Mouse (Mus musculus) midbrain, embryonic 13.5 days (tissue): ENCODE measurements around the gene Smyd1. TPM values are rescaled to one million over a fixed set of nuclear protein-coding genes. Genes with fewer than 3 reads are reported as not detected.

ENCODE experiments used
- ATAC-seq: fragments of 200-750 bp; cut with Nextera tagmentation; 2 replicates; pipeline ENCODE4 v1.8.0; 2017; ENCODE audit warnings: mild to moderate bottlenecking, moderate TSS enrichment, moderate library complexity
- H3K27ac ChIP-seq: fragments of 300-500 bp; sonication (generic); 2 replicates; pipeline ENCODE4 v1.5.1; 2015; ENCODE audit warnings: inconsistent platforms, mild to moderate bottlenecking, moderate library complexity
- H3K27me3 ChIP-seq: fragments of 300-500 bp; sonication (generic); 2 replicates; pipeline ENCODE4 v1.6.1; 2015; ENCODE audit warnings: mild to moderate bottlenecking, inconsistent platforms
- H3K36me3 ChIP-seq: fragments of 300-500 bp; sonication (generic); 2 replicates; pipeline ENCODE4 v1.6.1; 2015; ENCODE audit warnings: mild to moderate bottlenecking, inconsistent platforms
- H3K4me1 ChIP-seq: fragments of 300-500 bp; sonication (generic); replicated peaks from 2 replicates; pipeline ENCODE4 v1.6.1; 2015; ENCODE audit warnings: inconsistent platforms
- H3K4me2 ChIP-seq: fragments of 300-500 bp; sonication (generic); replicated peaks from 2 replicates; pipeline ENCODE4 v1.6.1; 2015; ENCODE audit warnings: moderate library complexity, mild to moderate bottlenecking, inconsistent platforms
- H3K4me3 ChIP-seq: fragments of 300-500 bp; sonication (generic); replicated peaks from 2 replicates; pipeline ENCODE4 v1.5.1; 2015; ENCODE audit warnings: mild to moderate bottlenecking, inconsistent platforms
- H3K9ac ChIP-seq: fragments of 300-500 bp; sonication (generic); replicated peaks from 2 replicates; pipeline ENCODE4 v1.6.1; 2015; ENCODE audit warnings: mild to moderate bottlenecking, inconsistent platforms
- H3K9me3 ChIP-seq: fragments of 300-500 bp; sonication (generic); 2 replicates; pipeline ENCODE4 v1.6.1; 2016; ENCODE audit warnings: mild to moderate bottlenecking, inconsistent platforms
- whole genome bisulfite sequencing: fragments of 180-500 bp; shearing (Covaris S2); methylation state at CpG from one replicate; pipeline ENCODE4 v1.1.7; 2015; 5-methylcytosine and 5-hydroxymethylcytosine counted together
- polyA plus RNA-seq: library from polyadenylated mRNA; unstranded; fragments of >200 nt; fragmentation: Nextera tagmentation; extraction: Ambion mirVana; gene quantifications from 2 replicates; pipeline ENCODE4 v1.2.1, GENCODE M21; 2015

Gene Smyd1
- polyA plus RNA-seq, 1 experiment from 2014 or later: not detected

DNA sequence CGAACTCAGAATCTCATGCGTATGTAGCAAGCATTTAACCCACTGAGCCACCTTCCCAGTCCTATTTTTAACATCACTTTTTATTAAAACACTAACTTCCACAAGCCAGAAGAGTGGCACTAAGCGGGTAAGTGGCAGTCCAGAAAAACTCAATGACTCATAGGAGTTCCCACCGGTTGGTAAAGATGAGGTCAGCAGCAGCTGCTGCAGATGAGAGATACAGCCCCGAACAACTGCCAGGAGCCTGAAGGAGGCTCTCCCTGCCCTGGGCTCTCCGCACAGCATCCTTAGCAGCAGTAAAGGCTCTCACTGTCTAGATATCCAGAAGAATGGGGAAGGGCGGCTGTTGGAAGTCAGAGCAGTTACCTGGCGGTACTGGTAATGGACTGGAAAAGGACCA lies 71.1 kb downstream of the Smyd1 start:
- 90% methylated on average over 8 of the region's 8 CpGs for WGBS

DNA sequence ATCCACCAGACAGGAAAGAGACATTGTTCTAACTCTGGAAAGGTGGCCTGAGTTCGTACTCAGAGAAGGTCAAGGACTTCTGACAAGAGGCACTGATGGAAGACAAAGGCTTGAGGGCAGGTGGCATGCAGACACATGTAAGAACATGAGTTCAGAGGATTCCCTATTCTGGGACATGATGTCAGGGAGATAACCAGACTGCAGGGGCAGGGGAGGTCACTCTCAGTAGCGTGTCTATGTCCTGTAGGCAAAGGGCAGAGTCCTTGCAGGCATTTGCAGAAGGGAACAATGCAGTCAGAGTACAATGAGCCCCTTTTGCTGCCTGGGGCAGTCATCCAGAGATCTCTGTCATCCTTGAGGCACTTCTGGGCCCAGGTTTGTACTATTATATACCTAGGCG lies 72.4 kb downstream of the Smyd1 start:
- H3K4me3 ChIP-seq: no peak overlapping the region
- H3K27me3 ChIP-seq: no peaks in the 10 kb centered on the region
- ATAC-seq: no peak
- no peak overlapping the region for H3K9ac ChIP-seq
- no peaks in the 10 kb centered on the region for H3K4me1 ChIP-seq
- no peak overlapping the region for H3K27ac ChIP-seq
- no peaks in the 10 kb centered on the region for H3K36me3 ChIP-seq
- H3K9me3 ChIP-seq: no peaks in the 10 kb centered on the region
- no peak overlapping the region for H3K4me2 ChIP-seq
- 68% methylated on average over 3 of the region's 3 CpGs for WGBS

More for the DNA sequence above, 71.1 kb downstream of the Smyd1 start:
- H3K4me2 ChIP-seq: no peak overlapping the region
- no peaks in the 10 kb centered on the region for H3K4me1 ChIP-seq
- no peak overlapping the region for H3K4me3 ChIP-seq
- ATAC-seq: no peak
- H3K27ac ChIP-seq: no peak overlapping the region
- H3K27me3 ChIP-seq: no peaks in the 10 kb centered on the region
- H3K36me3 ChIP-seq: no peaks in the 10 kb centered on the region
- no peaks in the 10 kb centered on the region for H3K9me3 ChIP-seq
- no peak overlapping the region for H3K9ac ChIP-seq

DNA sequence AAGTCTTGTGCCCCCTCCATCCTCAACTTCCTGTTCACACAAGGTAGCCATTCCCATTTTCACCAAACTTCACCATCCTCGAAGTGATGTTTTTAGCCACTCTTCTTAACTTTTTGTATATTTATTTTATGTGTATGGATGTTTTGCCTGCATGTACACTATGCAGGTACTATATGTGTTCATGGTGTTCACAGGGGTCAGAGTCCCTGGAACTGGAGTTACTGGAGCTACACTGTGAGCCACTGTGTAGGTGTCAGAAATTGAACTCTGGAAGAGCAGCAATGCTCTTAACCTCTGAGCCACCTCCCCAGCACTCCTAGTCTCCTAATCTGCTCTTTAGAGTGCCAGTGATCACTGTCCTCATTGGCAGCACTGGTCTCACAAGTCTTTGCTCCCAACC lies 73.6 kb downstream of the Smyd1 start:
- Histone ChIP-seq H3K4me1 (no peaks in the 10 kb centered on the region), H3K4me3 (no peak overlapping the region), H3K9me3 (no peaks in the 10 kb centered on the region), H3K9ac (no peak overlapping the region), H3K27me3 (no peaks in the 10 kb centered on the region), H3K36me3 (no peaks in the 10 kb centered on the region), H3K27ac (no peak overlapping the region), H3K4me2 (no peak overlapping the region)
- no peak for ATAC-seq
- 93% methylated on average over 1 of the region's 1 CpGs for WGBS

DNA sequence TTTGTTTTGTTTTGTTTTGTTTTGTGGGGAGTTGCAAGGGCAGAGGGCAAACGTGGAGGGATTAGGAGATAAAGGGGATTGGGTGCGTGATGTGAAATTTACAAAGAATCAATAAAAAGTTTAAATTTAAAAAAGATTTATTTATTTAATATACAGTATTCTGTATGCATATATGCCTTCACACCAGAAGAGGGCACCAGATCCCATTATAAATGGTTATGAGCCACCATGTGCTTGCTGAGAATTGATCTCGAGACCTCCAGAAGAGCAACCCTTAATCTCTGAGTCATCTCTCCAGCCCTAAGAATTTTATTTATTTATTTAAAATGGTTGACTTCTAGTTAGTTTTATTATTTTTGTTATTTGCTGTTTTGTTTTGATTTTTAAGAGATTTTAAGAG lies 78.8 kb downstream of the Smyd1 start:
- Histone ChIP-seq H3K27ac (no peak overlapping the region), H3K27me3 (no peaks in the 10 kb centered on the region), H3K9ac (no peak overlapping the region), H3K9me3 (no peaks in the 10 kb centered on the region), H3K4me2 (no peak overlapping the region), H3K4me3 (no peak overlapping the region), H3K4me1 (no peaks in the 10 kb centered on the region), H3K36me3 (no peaks in the 10 kb centered on the region)
- no peak for ATAC-seq
- 91% methylated on average over 3 of the region's 3 CpGs for WGBS

GRCm38 (mm10) chr6:71242811-71243210 lies 79.2 kb downstream of the Smyd1 start:
- WGBS: 83% methylated on average over 1 of the region's 1 CpGs
- H3K4me2 ChIP-seq: no peak overlapping the region
- no peak overlapping the region for H3K27ac ChIP-seq
- no peaks in the 10 kb centered on the region for H3K4me1 ChIP-seq
- ATAC-seq: no peak
- no peaks in the 10 kb centered on the region for H3K27me3 ChIP-seq
- no peaks in the 10 kb centered on the region for H3K9me3 ChIP-seq
- H3K36me3 ChIP-seq: no peaks in the 10 kb centered on the region
- no peak overlapping the region for H3K9ac ChIP-seq
- no peak overlapping the region for H3K4me3 ChIP-seq

GRCm38 (mm10) chr6:71240831-71241230 lies 81.2 kb downstream of the Smyd1 start:
- no peaks in the 10 kb centered on the region for H3K4me1 ChIP-seq
- 91% methylated on average over 7 of the region's 7 CpGs for WGBS
- H3K9ac ChIP-seq: no peak overlapping the region
- no peak overlapping the region for H3K27ac ChIP-seq
- H3K4me3 ChIP-seq: no peak overlapping the region
- H3K9me3 ChIP-seq: no peaks in the 10 kb centered on the region
- no peaks in the 10 kb centered on the region for H3K27me3 ChIP-seq
- no peak overlapping the region for H3K4me2 ChIP-seq
- ATAC-seq: no peak
- no peaks in the 10 kb centered on the region for H3K36me3 ChIP-seq

- no peaks in the 10 kb centered on the region for H3K27me3 ChIP-seq
- H3K9ac ChIP-seq: no peak overlapping the region
- ATAC-seq: no peak
- no peak overlapping the region for H3K4me2 ChIP-seq
- no peak overlapping the region for H3K27ac ChIP-seq
- no peaks in the 10 kb centered on the region for H3K36me3 ChIP-seq
- H3K9me3 ChIP-seq: no peaks in the 10 kb centered on the region
- WGBS: 93% methylated on average over 26 of the region's 26 CpGs
- no peaks in the 10 kb centered on the region for H3K4me1 ChIP-seq
- H3K4me3 ChIP-seq: no peak overlapping the region
Measured at GRCm38 (mm10) chr6:71239069-71239750, 82.8 kb downstream of the Smyd1 start.

GRCm38 (mm10) chr6:71237031-71237431 lies 85.0 kb downstream of the Smyd1 start:
- Histone ChIP-seq H3K9ac (no peak overlapping the region), H3K9me3 (no peaks in the 10 kb centered on the region), H3K4me1 (no peaks in the 10 kb centered on the region), H3K36me3 (no peaks in the 10 kb centered on the region), H3K4me3 (no peak overlapping the region), H3K27ac (no peak overlapping the region), H3K4me2 (no peak overlapping the region), H3K27me3 (no peaks in the 10 kb centered on the region)
- 92% methylated on average over 6 of the region's 6 CpGs for WGBS
- no peak for ATAC-seq

GRCm38 (mm10) chr6:71236506-71236905 lies 85.5 kb downstream of the Smyd1 start:
- no peaks in the 10 kb centered on the region for H3K27me3 ChIP-seq
- H3K36me3 ChIP-seq: no peaks in the 10 kb centered on the region
- H3K4me1 ChIP-seq: no peaks in the 10 kb centered on the region
- 80% methylated on average over 6 of the region's 6 CpGs for WGBS
- no peak overlapping the region for H3K4me2 ChIP-seq
- H3K4me3 ChIP-seq: no peak overlapping the region
- H3K9ac ChIP-seq: no peak overlapping the region
- no peak for ATAC-seq
- H3K27ac ChIP-seq: no peak overlapping the region
- H3K9me3 ChIP-seq: no peaks in the 10 kb centered on the region

GRCm38 (mm10) chr6:71235944-71236343 lies 86.1 kb downstream of the Smyd1 start:
- H3K4me1 ChIP-seq: no peaks in the 10 kb centered on the region
- no peak overlapping the region for H3K9ac ChIP-seq
- H3K36me3 ChIP-seq: no peaks in the 10 kb centered on the region
- no peak overlapping the region for H3K27ac ChIP-seq
- WGBS: 77% methylated on average over 3 of the region's 3 CpGs
- no peaks in the 10 kb centered on the region for H3K27me3 ChIP-seq
- H3K9me3 ChIP-seq: no peaks in the 10 kb centered on the region
- H3K4me2 ChIP-seq: no peak overlapping the region
- no peak overlapping the region for H3K4me3 ChIP-seq
- no peak for ATAC-seq

DNA sequence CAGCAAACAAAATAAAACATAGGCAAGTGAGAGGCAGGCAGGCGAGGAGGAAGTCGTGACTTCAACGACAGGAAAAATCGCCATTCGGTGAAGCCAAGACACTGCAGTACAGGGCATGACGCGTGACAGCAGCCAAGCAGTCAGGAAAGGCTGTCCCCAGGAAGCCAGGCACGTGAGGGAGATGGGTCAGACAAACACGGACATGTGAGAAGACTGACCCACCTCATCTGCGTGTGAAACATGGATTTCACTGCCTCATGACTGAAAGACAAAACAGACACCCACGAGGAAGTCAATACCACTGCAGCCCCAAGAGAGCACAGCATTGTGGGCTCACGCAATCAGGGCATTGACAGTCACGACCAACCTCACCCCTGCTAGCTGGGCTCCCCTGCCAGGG lies 86.9 kb downstream of the Smyd1 start:
- ATAC-seq: no peak
- 89% methylated on average over 13 of the region's 13 CpGs for WGBS
- Histone ChIP-seq H3K4me1 (no peaks in the 10 kb centered on the region), H3K27ac (no peak overlapping the region), H3K9me3 (no peaks in the 10 kb centered on the region), H3K4me3 (no peak overlapping the region), H3K9ac (no peak overlapping the region), H3K4me2 (no peak overlapping the region), H3K36me3 (no peaks in the 10 kb centered on the region), H3K27me3 (no peaks in the 10 kb centered on the region)

GRCm38 (mm10) chr6:71227157-71227770 lies 94.8 kb downstream of the Smyd1 start:
- Histone ChIP-seq H3K9me3 (no peaks in the 10 kb centered on the region), H3K9ac (no peak overlapping the region), H3K4me2 (no peak overlapping the region), H3K36me3 (no peaks in the 10 kb centered on the region), H3K4me1 (peaks cover 14% of the 10 kb centered on the region), H3K4me3 (no peak overlapping the region), H3K27me3 (no peaks in the 10 kb centered on the region), H3K27ac (no peak overlapping the region)
- WGBS: 4% methylated on average over 7 of the region's 7 CpGs
- no peak for ATAC-seq

DNA sequence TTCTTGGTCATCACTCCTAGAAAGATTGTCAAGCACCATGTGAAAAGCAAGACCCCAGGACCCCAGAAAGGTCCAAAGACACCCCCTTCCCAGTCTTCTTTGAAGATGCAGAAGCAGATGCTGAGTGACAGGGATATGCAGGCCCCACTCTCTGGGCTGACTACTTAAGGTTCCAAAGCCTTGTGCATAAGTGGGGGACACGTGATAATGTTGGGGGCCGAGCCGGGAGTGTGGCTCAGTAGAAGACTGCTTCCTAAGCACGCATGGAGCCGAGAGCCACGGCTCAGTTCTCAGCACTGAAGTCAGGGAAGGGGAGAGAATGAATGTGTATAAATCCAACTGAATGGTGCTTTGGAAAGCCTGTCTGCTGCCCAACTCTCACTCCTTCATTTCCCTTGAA lies 95.5 kb downstream of the Smyd1 start:
- Histone ChIP-seq H3K27me3 (no peaks in the 10 kb centered on the region), H3K9ac (no peak overlapping the region), H3K27ac (no peak overlapping the region), H3K9me3 (no peaks in the 10 kb centered on the region), H3K4me1 (peaks cover 14% of the 10 kb centered on the region), H3K4me2 (no peak overlapping the region), H3K4me3 (no peak overlapping the region), H3K36me3 (no peaks in the 10 kb centered on the region)
- WGBS: 14% methylated on average over 6 of the region's 6 CpGs
- ATAC-seq: no peak
